Comparison of ENCODE assay signal across 8 mouse cellular contexts in genomic region chr3:128519913-128520316, GRCm38 (mm10).
DNase-seq lines count a peak whose midpoint lies in the region; ATAC-seq lines count a peak whose summit lies in the region.

No protein-coding gene starts in this region.

- DNase-seq in cerebellum, adult 11-12 months, result peak; percentile 2
- peak; percentile 17 for DNase-seq in Muller cell, postnatal 12 days (ENCODE audit: inconsistent ontology term)
- peak; percentile 15 to 22 for DNase-seq in frontal cortex, postnatal 10 days (ENCODE audit: low spot score in 2 of 2)
- DNase-seq in layer of hippocampus, adult 9-11 months, result peak; percentile 63
- DNase-seq in adrenal gland, postnatal 14 days, result no peak

- no peaks in the 10 kb centered on the region for H3K9me3 ChIP-seq in neural tube, embryonic 13.5 days

- no peaks in the 10 kb centered on the region for H3K27me3 ChIP-seq in neural tube, embryonic 13.5 days

- no peak overlapping the region for H3K4me3 ChIP-seq in neural tube, embryonic 13.5 days

- H3K27ac ChIP-seq in neural tube, embryonic 13.5 days (replicated peaks), result 0 out of 2 replicates have a peak overlapping the region, but pooled peaks have one; percentile 16

- H3K4me1 ChIP-seq in neural tube, embryonic 13.5 days (replicated peaks), result peaks cover 17% of the 10 kb centered on the region

- H3K4me2 ChIP-seq in neural tube, embryonic 13.5 days, result peak overlapping the region; percentile 44

- ATAC-seq in cerebellum, adult (ENCODE audit: insufficient number of reproducible peaks, low FRiP score, low TSS enrichment), result no peak
- 0 out of 2 replicates have a peak, but pooled peaks have one; percentile 68 for ATAC-seq in neural tube, embryonic 13.5 days (ENCODE audit: low read depth)
- no peak for ATAC-seq in megakaryocyte-erythroid progenitor cell, adult 5-6 weeks (replicated peaks; ENCODE audit: low FRiP score, low TSS enrichment, poor library complexity, severe bottlenecking)

- 27% methylated on average over 6 of the region's 6 CpGs for WGBS in neural tube, embryonic 13.5 days

- no peaks in the 10 kb centered on the region for H3K36me3 ChIP-seq in neural tube, embryonic 13.5 days

- no peak overlapping the region for H3K9ac ChIP-seq in neural tube, embryonic 13.5 days
